Mouse (Mus musculus) liver, adult 2 months (tissue): ENCODE measurements at regions not wholly inside any gene's neighbourhood (a gene's known extent, or its start where the extent isn't known, plus 50 kb on each side); places are given as distances from the start of the nearest gene placed in this dataset.

Source experiments
- DNase-seq: peaks from one replicate; pipeline ENCODE4 v3.0.0-alpha.2; 2011; ENCODE audit warnings: low read depth, low spot score; ENCODE audit errors: extremely low read depth
- H3K27ac ChIP-seq: fragments of 200-500 bp; replicated peaks from 2 replicates; pipeline ENCODE4 v1.5.1; 2012; ENCODE audit warnings: low read depth, mild to moderate bottlenecking, control low read depth, inconsistent platforms, low read length; ENCODE audit not compliant: insufficient read depth
- H3K27me3 ChIP-seq: fragments of 200-500 bp; 2 replicates; pipeline ENCODE4 v1.6.1; 2012; ENCODE audit warnings: mild to moderate bottlenecking, moderate library complexity, low read length, inconsistent platforms; ENCODE audit not compliant: control insufficient read depth, insufficient read depth
- H3K36me3 ChIP-seq: fragments of 200-500 bp; 2 replicates; pipeline ENCODE4 v1.6.1; 2012; ENCODE audit warnings: low read length, inconsistent platforms; ENCODE audit not compliant: control insufficient read depth, insufficient read depth
- H3K4me1 ChIP-seq: fragments of 200-500 bp; 2 replicates; pipeline ENCODE4 v1.6.1; 2011; ENCODE audit warnings: low read length; ENCODE audit not compliant: control insufficient read depth, insufficient read depth
- H3K4me3 ChIP-seq: fragments of 200-500 bp; 2 replicates; pipeline ENCODE4 v1.5.1; 2011; ENCODE audit warnings: low read depth, mild to moderate bottlenecking, control low read depth, low read length, moderate library complexity; ENCODE audit not compliant: insufficient read depth
- H3K79me2 ChIP-seq: fragments of 200-500 bp; 2 replicates; pipeline ENCODE4 v1.6.1; 2012; ENCODE audit warnings: inconsistent platforms, mild to moderate bottlenecking, low read length, moderate library complexity; ENCODE audit not compliant: control insufficient read depth, insufficient read depth
- H3K9ac ChIP-seq: fragments of 200-500 bp; 2 replicates; pipeline ENCODE4 v1.6.1; 2012; ENCODE audit warnings: low read depth, mild to moderate bottlenecking, control low read depth, inconsistent platforms, low read length
- CTCF ChIP-seq: fragments of 200-500 bp; IDR thresholded peaks from 2 replicates; pipeline ENCODE4 v1.5.1; 2011; ENCODE audit warnings: low read depth, low read length, control low read depth
- POLR2A ChIP-seq: fragments of 200-500 bp; IDR thresholded peaks from 2 replicates; pipeline ENCODE4 v1.6.1; 2011; ENCODE audit warnings: low read length, control low read depth; ENCODE audit not compliant: insufficient read depth; ENCODE audit errors: extremely low read depth
- WGBS: fragments of 180-500 bp; shearing (Covaris S2); methylation state at CpG from one replicate; pipeline ENCODE4 v1.1.7; 2018; 5-methylcytosine and 5-hydroxymethylcytosine counted together

GRCm38 (mm10) chr11:64205069-64205468, 125.8 kb upstream of the Cox10 start:
- Histone ChIP-seq H3K36me3 (no peaks in the 10 kb centered on the region), H3K9ac (no peak overlapping the region), H3K27me3 (no peaks in the 10 kb centered on the region), H3K27ac (no peak overlapping the region), H3K79me2 (no peaks in the 10 kb centered on the region), H3K4me1 (no peaks in the 10 kb centered on the region; the same call in 1 of the 2 replicates), H3K4me3 (no peak overlapping the region)
- 76% methylated on average over 4 of the region's 4 CpGs for WGBS
- TF ChIP-seq CTCF (no peak), POLR2A (no peak)
- peak; percentile 23 for DNase-seq

DNA sequence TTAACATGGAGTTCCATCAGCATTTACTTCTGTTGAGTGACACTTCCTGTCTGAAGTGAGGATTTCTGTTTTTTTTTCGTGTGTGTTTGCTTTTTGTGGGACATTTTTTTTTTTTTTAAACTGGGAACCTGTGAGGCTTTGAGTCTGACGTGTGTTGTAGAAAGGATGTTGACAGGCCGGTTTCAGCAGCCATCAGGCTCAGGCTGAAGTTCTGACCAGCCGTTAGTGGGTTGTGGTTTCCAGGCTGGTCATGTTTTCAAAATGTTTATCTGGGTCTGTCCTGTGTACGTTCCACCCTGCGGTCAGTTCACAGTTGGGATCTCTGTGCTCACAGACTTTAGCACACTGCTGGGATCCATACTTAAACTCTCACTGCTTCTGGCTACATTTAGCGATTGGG, 125.0 kb upstream of the Cox10 start:
- Histone ChIP-seq H3K9ac (no peak overlapping the region), H3K27me3 (no peaks in the 10 kb centered on the region), H3K36me3 (no peaks in the 10 kb centered on the region), H3K4me3 (no peak overlapping the region), H3K4me1 (no peaks in the 10 kb centered on the region; the same call in 1 of the 2 replicates), H3K79me2 (no peaks in the 10 kb centered on the region), H3K27ac (no peak overlapping the region)
- TF ChIP-seq POLR2A (no peak), CTCF (no peak)
- 52% methylated on average over 7 of the region's 7 CpGs for WGBS
- no peak for DNase-seq

GRCm38 (mm10) chr11:64200874-64201273, 121.6 kb upstream of the Cox10 start:
- H3K27me3 ChIP-seq, result no peaks in the 10 kb centered on the region
- no peaks in the 10 kb centered on the region for H3K79me2 ChIP-seq
- H3K9ac ChIP-seq, result no peak overlapping the region
- H3K4me1 ChIP-seq, result no peaks in the 10 kb centered on the region; the same call in 1 of the 2 replicates
- no peak overlapping the region for H3K4me3 ChIP-seq
- H3K27ac ChIP-seq, result no peak overlapping the region
- no peak for DNase-seq
- no peaks in the 10 kb centered on the region for H3K36me3 ChIP-seq
- TF ChIP-seq POLR2A (no peak), CTCF (no peak)
- 55% methylated on average over 6 of the region's 6 CpGs for WGBS

- H3K4me1 ChIP-seq, result no peaks in the 10 kb centered on the region
- 85% methylated on average over 3 of the region's 3 CpGs for WGBS
- TF ChIP-seq CTCF (no peak), POLR2A (no peak)
Measured at GRCm38 (mm10) chr11:64195272-64195671, 116.0 kb upstream of the Cox10 start.

GRCm38 (mm10) chr11:64188701-64189100, 109.4 kb upstream of the Cox10 start:
- no peak overlapping the region for H3K9ac ChIP-seq
- TF ChIP-seq POLR2A (no peak), CTCF (no peak)
- H3K4me1 ChIP-seq, result peaks cover 19% of the 10 kb centered on the region
- no peak overlapping the region for H3K27ac ChIP-seq
- DNase-seq, result peak; percentile 8
- H3K79me2 ChIP-seq, result no peaks in the 10 kb centered on the region
- H3K36me3 ChIP-seq, result no peaks in the 10 kb centered on the region
- WGBS, result 52% methylated on average over 2 of the region's 2 CpGs
- 0 out of 2 replicates have a peak, but pooled peaks cover 2% of the 10 kb centered on the region for H3K27me3 ChIP-seq
- H3K4me3 ChIP-seq, result no peak overlapping the region

More at GRCm38 (mm10) chr11:64195272-64195671, 116.0 kb upstream of the Cox10 start:
- H3K27me3 ChIP-seq, result 0 out of 2 replicates have a peak, but pooled peaks cover 2% of the 10 kb centered on the region
- no peaks in the 10 kb centered on the region for H3K36me3 ChIP-seq
- H3K27ac ChIP-seq, result no peak overlapping the region
- no peaks in the 10 kb centered on the region for H3K79me2 ChIP-seq
- no peak for DNase-seq
- no peak overlapping the region for H3K9ac ChIP-seq
- H3K4me3 ChIP-seq, result no peak overlapping the region
